Mouse (Mus musculus): ENCODE measurements around the gene 2810006K23Rik. TPM values are rescaled to one million over a fixed set of nuclear protein-coding genes. Genes with fewer than 3 reads are reported as not detected.

The 2810006K23Rik gene
- polyA plus RNA-seq, 1 experiment from 2014 or later: 17.7 TPM

Other genes starting within 250 kb of the 2810006K23Rik start
- 1.5 and 2.4 TPM in 2 replicates for gene Abcb9, start 232.3 kb upstream of the 2810006K23Rik start, polyA plus RNA-seq (2015; fragmentation: Nextera tagmentation; extraction: Ambion mirVana)
- 18.8 and 20.7 TPM in 2 replicates for gene Ogfod2, start 215.8 kb upstream of the 2810006K23Rik start, polyA plus RNA-seq (2015; fragmentation: Nextera tagmentation; extraction: Ambion mirVana)
- 113 and 122 TPM in 2 replicates for gene Arl6ip4, start 212.0 kb upstream of the 2810006K23Rik start, polyA plus RNA-seq (2015; fragmentation: Nextera tagmentation; extraction: Ambion mirVana)
- gene Pitpnm2, start 78.3 kb upstream of the 2810006K23Rik start, polyA plus RNA-seq (2015; fragmentation: Nextera tagmentation; extraction: Ambion mirVana): 4.6 and 4.8 TPM in 2 replicates
- 12.5 and 14.0 TPM in 2 replicates for gene Mphosph9, start 117 bp upstream of the 2810006K23Rik start, polyA plus RNA-seq (2015; fragmentation: Nextera tagmentation; extraction: Ambion mirVana)
- 40.1 and 43.8 TPM in 2 replicates for gene Cdk2ap1, start 35.0 kb downstream of the 2810006K23Rik start, polyA plus RNA-seq (2015; fragmentation: Nextera tagmentation; extraction: Ambion mirVana)
- 93.7 and 97.7 TPM in 2 replicates for gene Sbno1, start 97.9 kb downstream of the 2810006K23Rik start, polyA plus RNA-seq (2015; fragmentation: Nextera tagmentation; extraction: Ambion mirVana)
- gene Kmt5a, start 111.8 kb downstream of the 2810006K23Rik start, polyA plus RNA-seq (2015; fragmentation: Nextera tagmentation; extraction: Ambion mirVana): 43.4 and 45.5 TPM in 2 replicates
- 39.8 and 40.1 TPM in 2 replicates for gene Rilpl2, start 150.3 kb downstream of the 2810006K23Rik start, polyA plus RNA-seq (2015; fragmentation: Nextera tagmentation; extraction: Ambion mirVana)
- gene Snrnp35, start 155.0 kb downstream of the 2810006K23Rik start, polyA plus RNA-seq (2015; fragmentation: Nextera tagmentation; extraction: Ambion mirVana): 25.9 and 28.3 TPM in 2 replicates
- 23.3 and 24.5 TPM in 2 replicates for gene Rilpl1, start 203.3 kb downstream of the 2810006K23Rik start, polyA plus RNA-seq (2015; fragmentation: Nextera tagmentation; extraction: Ambion mirVana)
- 508 and 520 TPM in 2 replicates for gene Tmed2, start 212.6 kb downstream of the 2810006K23Rik start, polyA plus RNA-seq (2015; fragmentation: Nextera tagmentation; extraction: Ambion mirVana)
- 19.3 and 19.6 TPM in 2 replicates for gene Ddx55, start 224.8 kb downstream of the 2810006K23Rik start, polyA plus RNA-seq (2015; fragmentation: Nextera tagmentation; extraction: Ambion mirVana)

All from embryonic facial prominence, embryonic 13.5 days (tissue).